Mouse (Mus musculus): ENCODE results near the gene Gm14139. TPM values are rescaled to one million over a fixed set of nuclear protein-coding genes. Genes with fewer than 3 reads are reported as not detected.
"Not testable (repeated sequence)": the region's sequence is repeated elsewhere in the genome, so short reads cannot be mapped to it uniquely, and the experiment has no call there.

Gene Gm14139
- polyA plus RNA-seq (2014; fragmentation: Nextera tagmentation; extraction: Ambion mirVana), result not detected in 2 replicates

GRCm38 (mm10) chr2:150181570-150181999, at the start of gene Gm14139:
TSS of gene Gm14139 (plus strand) at chr2:150181755.
- not testable (repeated sequence) for H3K4me3 ChIP-seq (replicated peaks; ENCODE audit: low read length); ATAC-seq (ENCODE audit: low FRiP score); H3K27me3 ChIP-seq (ENCODE audit: control insufficient read depth, insufficient read depth, low read length); H3K27ac ChIP-seq; H3K4me1 ChIP-seq (replicated peaks; ENCODE audit: control insufficient read depth, insufficient read depth, low read length); H3K9ac ChIP-seq; DNase-seq (ENCODE audit: low spot score); H3K36me3 ChIP-seq (replicated peaks; ENCODE audit: control insufficient read depth, insufficient read depth); H3K4me2 ChIP-seq (replicated peaks)
- peaks cover 20% of the 10 kb centered on the region; the same call in 1 of the 2 replicates for H3K9me3 ChIP-seq (ENCODE audit: control insufficient read depth, low read length)
- 82% methylated on average over 7 of the region's 7 CpGs for WGBS

- H3K27me3 ChIP-seq (ENCODE audit: control insufficient read depth, insufficient read depth, low read length); H3K9ac ChIP-seq; ATAC-seq (ENCODE audit: low FRiP score); H3K4me1 ChIP-seq (replicated peaks; ENCODE audit: control insufficient read depth, insufficient read depth, low read length); H3K27ac ChIP-seq; H3K4me2 ChIP-seq (replicated peaks); DNase-seq (ENCODE audit: low spot score); H3K4me3 ChIP-seq (replicated peaks; ENCODE audit: low read length): not testable (repeated sequence)
- WGBS, result 86% methylated on average over 1 of the region's 1 CpGs
- H3K9me3 ChIP-seq (ENCODE audit: control insufficient read depth, low read length), result peaks cover 31% of the 10 kb centered on the region
- peaks cover 38% of the 10 kb centered on the region for H3K36me3 ChIP-seq (replicated peaks; ENCODE audit: control insufficient read depth, insufficient read depth)
Observed at GRCm38 (mm10) chr2:150132002-150132401, 49.6 kb upstream of the Gm14139 start.

GRCm38 (mm10) chr2:150132773-150133172, 48.8 kb upstream of the Gm14139 start:
- ATAC-seq (ENCODE audit: low FRiP score) (no peak), DNase-seq (ENCODE audit: low spot score) (no peak)
- peaks cover 38% of the 10 kb centered on the region for H3K36me3 ChIP-seq (replicated peaks; ENCODE audit: control insufficient read depth, insufficient read depth)
- H3K27me3 ChIP-seq (ENCODE audit: control insufficient read depth, insufficient read depth, low read length), result no peaks in the 10 kb centered on the region
- peaks cover 6% of the 10 kb centered on the region for H3K4me1 ChIP-seq (replicated peaks; ENCODE audit: control insufficient read depth, insufficient read depth, low read length)
- H3K9me3 ChIP-seq (ENCODE audit: control insufficient read depth, low read length), result peaks cover 27% of the 10 kb centered on the region
- no peak overlapping the region for H3K4me3 ChIP-seq (replicated peaks; ENCODE audit: low read length)
- H3K4me2 ChIP-seq (replicated peaks), result no peak overlapping the region
- WGBS, result 89% methylated on average over 2 of the region's 2 CpGs
- H3K9ac ChIP-seq, result no peak overlapping the region
- H3K27ac ChIP-seq, result no peak overlapping the region

GRCm38 (mm10) chr2:150136435-150136897, 45.1 kb upstream of the Gm14139 start, which contains the start of gene Zfp120:
TSS of gene Zfp120 (minus strand) at chr2:150136708.
- 0% methylated on average over 13 of the region's 13 CpGs for WGBS

GRCm38 (mm10) chr2:150166703-150167102, 14.9 kb upstream of the Gm14139 start:
- Histone ChIP-seq H3K4me2 (replicated peaks) (no peak overlapping the region), H3K4me3 (replicated peaks; ENCODE audit: low read length) (no peak overlapping the region), H3K27me3 (ENCODE audit: control insufficient read depth, insufficient read depth, low read length) (no peaks in the 10 kb centered on the region), H3K4me1 (replicated peaks; ENCODE audit: control insufficient read depth, insufficient read depth, low read length) (no peaks in the 10 kb centered on the region), H3K36me3 (replicated peaks; ENCODE audit: control insufficient read depth, insufficient read depth) (no peaks in the 10 kb centered on the region), H3K9ac (no peak overlapping the region), H3K27ac (no peak overlapping the region), H3K9me3 (ENCODE audit: control insufficient read depth, low read length) (no peaks in the 10 kb centered on the region)
- DNase-seq (ENCODE audit: low spot score) (no peak), ATAC-seq (ENCODE audit: low FRiP score) (no peak)

More at GRCm38 (mm10) chr2:150136435-150136897, 45.1 kb upstream of the Gm14139 start, which contains the start of gene Zfp120:
- peaks cover 6% of the 10 kb centered on the region for H3K4me1 ChIP-seq (replicated peaks; ENCODE audit: control insufficient read depth, insufficient read depth, low read length)
- H3K27me3 ChIP-seq (ENCODE audit: control insufficient read depth, insufficient read depth, low read length), result no peaks in the 10 kb centered on the region
- H3K4me3 ChIP-seq (replicated peaks; ENCODE audit: low read length), result peak within 1 kb of the TSS; percentile 73
- ATAC-seq (ENCODE audit: low FRiP score) (peak; percentile 100), DNase-seq (ENCODE audit: low spot score) (peak; percentile 91)
- H3K4me2 ChIP-seq (replicated peaks), result peak within 1 kb of the TSS; percentile 70
- H3K36me3 ChIP-seq (replicated peaks; ENCODE audit: control insufficient read depth, insufficient read depth), result peaks cover 15% of the 10 kb centered on the region
- H3K9ac ChIP-seq, result peak within 1 kb of the TSS; percentile 75
- H3K27ac ChIP-seq, result peak within 1 kb of the TSS; percentile 66
- peaks cover 2% of the 10 kb centered on the region for H3K9me3 ChIP-seq (ENCODE audit: control insufficient read depth, low read length)

DNA sequence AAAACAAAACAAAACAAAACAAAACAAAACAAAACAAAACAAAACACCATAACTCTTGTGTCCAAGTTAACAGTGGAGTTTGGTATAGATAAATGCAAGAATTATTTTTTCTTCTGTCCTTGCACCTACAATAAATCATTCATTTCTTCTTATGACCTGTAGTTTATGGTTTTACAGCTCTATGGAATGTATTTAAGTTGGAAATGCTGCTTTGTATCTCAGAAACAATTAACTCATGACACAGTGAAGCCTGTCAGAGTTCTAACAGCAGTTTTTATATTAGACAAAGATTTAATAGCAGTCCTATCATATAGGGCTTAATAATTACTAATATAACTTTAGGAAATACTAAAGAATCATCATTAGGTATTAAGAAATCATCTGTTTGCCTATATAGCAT, 7.7 kb upstream of the Gm14139 start:
- no peak for DNase-seq (ENCODE audit: low spot score)
- Histone ChIP-seq H3K36me3 (replicated peaks; ENCODE audit: control insufficient read depth, insufficient read depth) (no peaks in the 10 kb centered on the region), H3K9me3 (ENCODE audit: control insufficient read depth, low read length) (peaks cover 14% of the 10 kb centered on the region; the same call in 1 of the 2 replicates), H3K4me2 (replicated peaks) (no peak overlapping the region), H3K27me3 (ENCODE audit: control insufficient read depth, insufficient read depth, low read length) (no peaks in the 10 kb centered on the region), H3K9ac (no peak overlapping the region), H3K4me3 (replicated peaks; ENCODE audit: low read length) (no peak overlapping the region), H3K27ac (no peak overlapping the region), H3K4me1 (replicated peaks; ENCODE audit: control insufficient read depth, insufficient read depth, low read length) (no peaks in the 10 kb centered on the region)
- ATAC-seq (ENCODE audit: low FRiP score), result no peak

DNA sequence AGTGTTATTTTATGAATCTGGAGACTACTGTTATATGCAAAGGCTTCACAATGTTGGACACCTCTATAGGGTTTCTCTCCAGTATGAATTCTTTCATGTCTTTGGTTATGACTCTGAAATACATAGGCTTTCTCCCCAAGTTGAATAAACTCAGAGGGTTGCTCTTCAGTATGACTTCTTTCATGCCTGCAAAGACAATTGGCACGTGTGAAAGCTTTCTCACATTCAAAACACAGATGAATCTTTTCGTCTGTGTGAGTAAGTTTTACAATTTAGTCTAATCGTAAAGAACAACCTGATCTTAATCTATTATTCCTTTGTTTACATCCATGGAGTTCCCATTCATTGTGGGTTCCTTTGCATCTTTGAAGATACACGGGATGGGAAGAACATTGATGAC, 2.0 kb upstream of the Gm14139 start, which contains the start of gene Gm10770:
Gene Gm10770, minus strand, starts transcription at position 101 of the 400 bp plus-strand sequence.
- H3K9me3 ChIP-seq (ENCODE audit: control insufficient read depth, low read length), result peaks cover 20% of the 10 kb centered on the region; the same call in 1 of the 2 replicates
- H3K4me3 ChIP-seq (replicated peaks; ENCODE audit: low read length); ATAC-seq (ENCODE audit: low FRiP score); H3K9ac ChIP-seq; H3K27ac ChIP-seq; H3K36me3 ChIP-seq (replicated peaks; ENCODE audit: control insufficient read depth, insufficient read depth); H3K4me2 ChIP-seq (replicated peaks); H3K27me3 ChIP-seq (ENCODE audit: control insufficient read depth, insufficient read depth, low read length); H3K4me1 ChIP-seq (replicated peaks; ENCODE audit: control insufficient read depth, insufficient read depth, low read length); DNase-seq (ENCODE audit: low spot score): not testable (repeated sequence)
- 85% methylated on average over 4 of the region's 4 CpGs for WGBS

DNA sequence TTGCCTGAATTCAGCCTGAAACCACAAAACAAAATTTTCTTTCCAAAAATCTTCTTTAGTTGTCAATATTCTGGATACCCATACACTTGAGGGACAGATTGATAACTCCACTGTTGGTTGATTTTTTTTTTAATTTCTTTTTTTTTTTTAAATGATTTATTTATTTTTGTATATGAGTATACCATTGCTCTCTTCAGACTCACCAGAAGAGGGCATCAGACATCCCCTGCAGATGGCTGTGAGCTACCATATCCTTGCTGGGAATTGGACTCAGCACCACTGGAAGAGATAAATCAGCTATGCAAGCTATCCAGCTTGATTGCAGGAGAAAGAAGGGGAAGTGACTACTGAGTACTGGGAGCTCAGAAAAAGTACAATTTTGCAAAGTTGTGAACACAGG, 509 bp upstream of the Gm14139 start:
- ATAC-seq (ENCODE audit: low FRiP score); H3K4me3 ChIP-seq (replicated peaks; ENCODE audit: low read length); H3K36me3 ChIP-seq (replicated peaks; ENCODE audit: control insufficient read depth, insufficient read depth); H3K4me1 ChIP-seq (replicated peaks; ENCODE audit: control insufficient read depth, insufficient read depth, low read length); DNase-seq (ENCODE audit: low spot score); H3K9ac ChIP-seq; H3K4me2 ChIP-seq (replicated peaks); H3K27me3 ChIP-seq (ENCODE audit: control insufficient read depth, insufficient read depth, low read length); H3K27ac ChIP-seq: not testable (repeated sequence)
- peaks cover 20% of the 10 kb centered on the region; the same call in 1 of the 2 replicates for H3K9me3 ChIP-seq (ENCODE audit: control insufficient read depth, low read length)

- not testable (repeated sequence) for H3K36me3 ChIP-seq (replicated peaks; ENCODE audit: control insufficient read depth, insufficient read depth); H3K27me3 ChIP-seq (ENCODE audit: control insufficient read depth, insufficient read depth, low read length); H3K4me1 ChIP-seq (replicated peaks; ENCODE audit: control insufficient read depth, insufficient read depth, low read length); H3K9me3 ChIP-seq (ENCODE audit: control insufficient read depth, low read length)
- H3K4me2 ChIP-seq (replicated peaks), result peak within 1 kb of the TSS; percentile 53
- H3K9ac ChIP-seq, result peak within 1 kb of the TSS; percentile 56; the same call in 1 of the 2 replicates
- peak within 1 kb of the TSS; percentile 40 for H3K4me3 ChIP-seq (replicated peaks; ENCODE audit: low read length)
- H3K27ac ChIP-seq, result peak within 1 kb of the TSS; percentile 38; the same call in 1 of the 2 replicates
- 3% methylated on average over 15 of the region's 15 CpGs for WGBS
- ATAC-seq (ENCODE audit: low FRiP score) (peak; percentile 100), DNase-seq (ENCODE audit: low spot score) (peak; percentile 43)
Observed at GRCm38 (mm10) chr2:150217600-150218362, 36.2 kb downstream of the Gm14139 start, which contains the start of gene Zfp937. TSS of gene Zfp937 (plus strand) at chr2:150218073.

All from hindbrain, embryonic 14.5 days (tissue).